Mouse (Mus musculus) CD4-positive helper T cell, adult 2 months (primary cell): ENCODE results near the gene Cd47.

Experiments used
- DNase-seq: peaks from one replicate; pipeline ENCODE4 v3.0.0-alpha.2; 2012; ENCODE audit warnings: low read depth, missing footprints, low spot score

Gene Cd47

DNA sequence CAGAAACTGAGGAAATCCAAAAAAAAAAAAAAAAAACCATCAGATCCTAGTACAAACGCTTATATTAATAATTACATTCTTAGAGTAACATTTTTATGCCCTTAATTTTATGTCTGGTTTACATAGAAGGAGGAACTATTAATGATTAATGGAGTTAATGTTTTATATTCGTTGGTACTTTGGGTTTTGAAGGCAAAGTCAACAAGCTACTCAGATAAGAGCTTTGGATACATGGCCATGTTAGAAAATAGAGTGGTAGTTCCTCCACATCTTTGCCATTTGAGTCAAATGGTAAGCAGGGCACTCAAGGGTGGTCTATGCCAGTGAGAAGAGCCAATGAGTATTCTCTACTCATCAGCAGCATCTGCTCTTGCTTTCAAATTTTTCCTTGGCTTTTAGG is 66.3 kb downstream of the Cd47 start:
- DNase-seq: no peak

DNA sequence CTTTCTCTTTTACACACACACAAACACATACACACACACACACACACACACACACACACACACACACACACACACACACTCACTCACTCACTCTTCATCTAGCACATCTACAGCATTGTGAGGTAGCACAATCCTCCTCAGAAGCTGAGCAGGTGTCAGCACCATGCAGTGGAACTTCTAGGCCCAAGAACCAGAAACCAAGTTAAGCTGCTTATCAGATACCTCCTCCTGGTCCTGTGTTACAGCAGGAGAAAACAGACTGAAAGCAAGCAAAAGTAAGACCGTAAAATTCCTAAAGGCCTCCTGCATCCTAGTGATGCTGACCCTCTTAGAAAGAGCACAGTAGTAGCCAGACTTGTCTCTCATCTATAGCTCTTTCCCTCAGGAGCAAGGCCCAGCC is 67.9 kb downstream of the Cd47 start:
- DNase-seq: no peak

DNA sequence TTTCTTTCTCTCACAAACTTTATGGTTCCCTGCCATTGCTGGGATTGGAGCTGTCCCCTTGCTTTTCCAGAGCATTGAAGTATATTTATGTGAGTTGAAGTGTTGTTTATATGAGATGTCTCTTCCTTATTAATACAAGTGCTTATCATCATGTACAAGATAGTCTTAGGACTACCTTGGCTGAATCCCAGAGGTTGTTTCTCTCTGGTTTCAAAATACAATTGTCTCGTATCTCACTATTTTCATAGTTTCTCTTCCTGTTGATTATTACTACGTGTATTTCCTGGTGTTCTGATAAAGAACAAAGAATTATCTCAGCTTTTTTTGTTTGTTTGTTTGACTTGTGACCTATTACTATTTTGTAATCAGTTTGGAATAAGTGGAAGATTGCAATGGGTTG is 73.6 kb downstream of the Cd47 start:
- no peak for DNase-seq

DNA sequence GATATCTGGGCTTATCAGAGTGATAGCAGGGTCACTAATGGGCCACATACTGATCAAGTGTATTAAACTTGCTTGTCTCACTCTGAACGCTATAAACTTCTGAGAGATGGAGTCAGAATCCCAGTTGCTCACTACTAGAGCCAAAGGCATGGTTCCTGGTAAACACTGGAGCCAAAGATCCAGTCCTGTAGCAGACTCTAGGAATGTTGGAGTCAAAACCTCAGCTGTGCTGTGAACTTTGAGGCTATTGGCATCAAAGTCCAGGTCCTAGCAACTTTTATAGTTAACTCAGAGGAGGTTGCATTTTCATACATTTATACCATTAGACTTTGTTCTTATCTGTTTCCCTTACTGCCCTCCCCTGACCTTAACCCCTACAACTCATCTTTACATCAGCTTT is 74.2 kb downstream of the Cd47 start:
- no peak for DNase-seq

DNA sequence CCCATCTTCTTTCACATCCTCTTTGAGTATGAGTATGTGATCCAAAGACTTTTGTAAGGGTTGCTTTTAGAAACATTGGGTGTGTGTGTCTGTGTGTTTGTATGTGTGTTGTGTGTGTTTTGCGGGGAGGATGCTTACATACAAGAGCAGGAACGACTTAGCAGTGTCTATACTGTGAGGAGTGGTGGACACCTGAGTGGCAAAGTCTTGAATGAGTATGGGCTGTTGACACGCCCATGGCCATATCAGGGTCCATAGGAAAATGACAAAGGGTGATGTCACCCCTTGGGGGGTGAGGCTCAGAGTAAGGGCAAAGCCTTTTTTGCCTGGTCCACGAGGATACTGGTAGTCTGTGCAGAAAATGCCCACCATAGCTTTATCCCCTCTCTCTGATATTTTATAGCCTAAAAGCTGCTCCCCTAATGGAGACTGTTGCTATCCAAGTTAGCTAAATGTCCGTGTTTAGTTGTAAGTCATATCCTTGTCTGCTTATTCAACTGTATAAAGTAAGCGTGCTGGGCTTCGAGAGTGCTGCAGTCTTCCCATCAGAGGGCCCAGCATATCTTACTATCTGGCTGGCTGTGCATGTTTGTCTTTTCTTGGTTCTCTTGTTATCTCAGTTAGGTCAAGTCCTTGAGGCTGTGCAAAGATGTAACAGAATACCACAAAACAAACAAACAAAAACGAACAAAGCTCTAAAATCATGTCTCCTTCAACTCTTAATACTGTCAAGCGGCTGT is 76.1 kb downstream of the Cd47 start:
- DNase-seq: no peak

DNA sequence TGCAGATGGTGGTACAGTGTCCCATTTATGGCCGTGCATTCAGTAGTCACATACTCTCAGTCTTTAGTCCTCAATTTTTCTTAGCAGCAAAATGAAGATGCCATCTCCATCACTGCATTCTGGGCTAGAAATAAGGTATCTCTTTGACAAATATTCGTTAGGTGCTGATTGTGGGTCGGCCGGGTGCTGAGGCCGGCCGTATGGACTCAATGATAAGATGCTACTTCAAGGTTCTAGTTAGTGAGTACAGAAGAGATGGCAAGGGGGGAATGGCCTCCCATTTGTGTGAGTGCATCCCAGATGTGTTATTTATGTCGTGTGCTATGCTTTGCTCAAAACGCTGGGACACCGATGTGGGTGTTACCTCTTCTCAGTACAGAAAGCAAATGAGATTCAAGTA is 76.9 kb downstream of the Cd47 start:
- no peak for DNase-seq

DNA sequence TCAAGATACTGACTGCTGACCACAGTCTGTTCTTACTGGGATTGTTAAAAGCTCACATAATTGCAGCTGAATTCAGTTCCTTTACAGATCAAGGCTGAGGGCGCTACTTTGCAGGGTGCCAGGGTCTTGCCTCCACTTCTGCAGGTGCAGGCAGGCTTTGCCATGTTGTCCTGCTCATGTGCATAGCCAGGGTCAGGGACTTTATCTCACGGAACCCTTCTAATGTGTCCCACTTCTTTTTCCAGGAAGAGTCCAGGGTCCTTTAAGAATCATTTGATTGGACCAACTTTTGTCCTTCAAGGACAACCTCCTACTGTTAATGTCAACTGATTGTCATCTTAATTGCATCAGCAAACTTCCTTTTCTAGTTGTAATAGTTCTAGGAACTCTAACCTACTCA is 77.7 kb downstream of the Cd47 start:
- DNase-seq: no peak

DNA sequence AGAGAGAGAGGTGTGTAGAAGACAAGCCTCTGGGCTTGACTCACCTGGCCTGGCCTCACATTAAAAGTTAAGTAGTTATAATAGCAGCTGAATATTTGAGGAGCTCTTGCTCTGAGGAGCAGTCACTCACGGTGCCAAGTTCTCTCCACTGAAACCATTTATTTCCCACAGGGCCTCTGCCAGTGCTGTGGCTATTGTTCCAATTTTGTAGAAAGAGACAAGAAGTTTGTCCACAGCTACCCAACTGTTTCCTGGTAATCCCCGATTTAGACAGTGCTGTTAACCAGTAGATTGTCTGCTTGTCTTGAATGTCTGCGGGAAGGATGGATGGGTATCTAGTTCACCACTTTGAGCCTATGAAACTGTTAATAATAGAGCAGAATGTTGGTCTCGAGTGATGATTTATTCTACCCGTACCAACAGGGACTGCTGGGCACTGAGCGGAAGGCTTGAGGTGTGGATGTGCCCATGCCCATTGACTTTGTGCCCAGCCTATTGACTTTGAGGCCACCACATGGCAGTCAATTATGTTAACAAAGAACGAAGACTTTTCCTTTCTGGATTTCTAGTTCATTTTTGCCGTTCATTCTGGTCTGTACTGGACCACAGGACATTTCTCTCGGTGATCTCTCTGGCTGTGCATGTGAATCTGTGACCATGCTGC is 86.2 kb downstream of the Cd47 start:
- no peak for DNase-seq

DNA sequence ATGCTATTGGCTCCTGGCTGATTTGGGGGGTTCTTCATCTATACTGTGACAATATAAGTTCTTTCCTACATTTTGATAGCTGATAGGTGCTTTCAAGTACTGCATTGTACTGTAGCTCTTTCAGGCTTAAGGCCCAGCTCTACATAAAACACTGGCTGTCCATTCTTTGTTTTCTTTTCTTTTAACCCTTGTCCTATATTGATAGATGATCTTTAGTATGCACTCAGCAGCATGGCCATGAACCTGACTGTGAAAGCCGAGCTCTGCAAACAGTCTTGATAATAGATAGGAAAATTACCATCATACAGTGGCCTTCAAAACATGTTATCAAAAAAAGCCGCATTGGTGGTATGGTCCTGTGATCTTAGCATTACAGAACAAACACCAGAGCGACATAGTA is 87.0 kb downstream of the Cd47 start:
- no peak for DNase-seq

DNA sequence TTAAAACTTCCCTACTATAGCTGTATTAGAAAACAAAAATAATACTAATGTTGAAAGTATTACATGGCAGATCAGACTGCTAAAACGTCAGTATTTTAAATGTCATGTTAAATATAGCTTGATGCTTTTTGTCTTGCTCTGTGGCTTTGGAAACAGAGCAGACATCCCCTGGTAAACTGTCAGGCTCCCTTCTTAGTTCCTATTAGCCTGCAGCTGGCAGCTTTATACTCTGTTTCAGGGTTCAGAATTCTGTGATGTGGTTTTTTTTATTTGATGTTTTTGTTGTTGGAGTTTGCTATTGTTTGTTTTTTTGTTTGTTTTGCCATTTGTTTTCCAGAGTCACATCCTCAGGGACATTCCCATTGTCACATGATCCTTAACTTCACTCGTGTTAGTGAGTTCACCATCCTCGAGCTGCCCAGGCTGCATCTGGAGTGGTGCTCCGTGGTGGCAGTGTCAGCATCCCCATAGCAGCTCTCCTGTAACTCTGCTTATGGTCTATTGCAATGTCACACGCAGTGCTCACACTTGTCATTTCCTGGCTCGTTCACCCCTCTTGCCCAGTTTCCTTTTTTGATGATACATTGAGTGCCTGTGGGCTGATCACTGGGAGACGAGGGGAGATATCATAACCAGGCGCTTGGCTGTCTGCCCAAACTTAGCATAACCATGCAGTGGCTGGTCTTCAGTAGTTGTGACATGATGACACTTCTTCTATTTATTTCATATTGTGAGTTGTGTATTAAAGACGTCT is 87.7 kb downstream of the Cd47 start:
- peak; percentile 62 for DNase-seq

DNA sequence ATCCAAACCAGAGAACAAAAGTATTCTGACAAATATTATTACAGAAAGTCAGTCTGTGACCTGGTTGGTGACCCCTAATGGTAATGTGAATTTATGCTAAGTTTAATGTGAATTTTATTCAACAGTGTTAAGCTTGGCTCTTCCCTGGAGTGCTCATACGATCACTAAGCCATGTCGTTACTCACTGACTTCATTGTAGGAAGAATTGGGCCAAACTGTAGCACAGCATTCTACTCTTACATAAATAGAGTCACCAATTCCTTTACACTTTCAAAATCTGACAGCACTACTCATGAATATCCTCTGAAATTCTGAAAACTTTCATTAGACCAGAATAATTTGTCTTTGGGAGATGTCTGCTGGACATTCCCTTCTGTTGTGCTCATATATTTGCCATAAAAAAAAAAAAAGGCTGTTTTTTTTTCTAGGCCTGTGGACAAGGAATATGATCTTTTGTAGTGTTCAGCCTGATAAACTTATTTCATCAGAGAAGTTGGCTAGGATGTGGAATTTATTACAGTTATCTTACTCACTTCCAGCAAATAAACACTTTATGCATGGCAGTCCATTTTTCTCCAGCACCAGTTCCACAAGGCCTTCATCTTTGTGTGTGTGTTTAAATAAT is 88.8 kb downstream of the Cd47 start:
- no peak for DNase-seq

DNA sequence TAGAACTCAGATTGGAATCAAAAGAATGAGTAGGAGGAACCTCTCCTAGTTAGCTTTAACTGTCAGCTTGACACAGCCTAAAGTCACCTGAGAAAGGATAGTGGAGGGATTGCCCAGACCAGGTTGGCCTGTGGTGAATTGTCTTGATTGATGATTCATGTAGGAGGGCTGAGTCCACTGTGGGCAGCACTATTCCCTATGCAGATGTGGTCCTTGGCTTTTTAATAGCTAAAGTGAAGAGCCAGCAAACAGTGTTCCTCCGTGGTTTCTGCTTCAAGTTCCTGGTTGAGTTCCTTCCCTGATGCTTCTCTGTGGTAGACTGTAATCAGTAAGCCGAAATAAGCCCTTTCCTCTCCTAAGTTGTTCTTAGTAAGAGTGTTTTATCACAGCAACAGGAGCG is 91.9 kb downstream of the Cd47 start:
- DNase-seq: no peak

DNA sequence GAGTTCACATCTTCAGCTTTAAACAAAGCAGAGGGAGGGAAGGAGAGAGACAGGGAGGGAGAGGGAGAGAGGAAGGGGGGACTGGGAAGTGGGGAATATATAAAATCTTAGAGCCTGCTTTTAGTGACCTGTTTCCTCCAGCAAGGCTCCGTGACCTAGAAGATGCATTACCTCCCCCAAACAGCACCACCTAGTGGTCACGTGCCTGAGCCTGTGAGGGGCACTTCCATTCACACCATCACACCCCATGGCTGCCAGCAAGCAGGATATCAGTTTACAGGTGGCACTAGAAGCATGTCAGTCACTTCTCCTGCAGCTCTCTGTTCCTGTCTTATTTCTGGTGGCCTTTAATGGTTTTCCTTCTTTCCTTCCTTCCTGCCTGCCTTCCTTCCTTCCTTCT is 92.6 kb downstream of the Cd47 start:
- DNase-seq: peak; percentile 69

DNA sequence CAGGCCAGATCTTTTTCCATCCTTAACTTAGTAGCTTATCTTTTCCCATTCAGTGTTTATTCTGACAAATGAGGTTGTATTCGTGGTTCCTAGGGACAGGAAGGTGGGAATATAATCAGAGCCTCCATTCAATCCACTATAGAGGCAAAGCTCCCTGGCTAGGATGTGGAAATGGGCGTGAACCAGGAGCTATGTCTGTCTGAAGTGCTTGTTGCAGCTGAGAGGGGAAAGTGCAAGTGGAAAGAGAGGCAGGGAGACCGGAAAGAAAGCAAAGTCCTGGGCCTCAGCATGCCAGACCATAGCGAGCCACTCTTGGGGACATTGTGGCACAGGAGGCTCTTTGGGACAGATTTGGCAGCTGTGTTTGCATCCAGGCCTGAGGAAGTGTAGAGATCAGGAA is 94.3 kb downstream of the Cd47 start:
- no peak for DNase-seq

DNA sequence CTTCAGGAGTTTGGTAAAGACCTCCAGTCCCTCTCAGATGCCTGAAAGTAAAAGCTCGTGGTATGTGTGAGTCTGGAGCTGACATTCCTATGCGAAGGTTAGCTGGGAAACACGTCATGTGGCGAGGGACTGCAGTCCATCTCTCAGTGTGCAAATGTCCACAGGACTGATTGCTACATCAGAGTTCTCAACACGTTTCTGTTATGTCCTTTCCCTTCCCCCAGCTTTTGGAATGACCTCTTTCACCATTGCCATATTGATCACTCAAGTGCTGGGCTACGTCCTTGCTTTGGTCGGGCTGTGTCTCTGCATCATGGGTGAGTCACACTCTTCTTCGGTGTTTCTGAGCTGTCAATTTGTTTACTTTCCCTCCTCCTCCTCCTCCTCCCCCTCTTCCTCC is 95.8 kb downstream of the Cd47 start:
- DNase-seq: no peak

DNA sequence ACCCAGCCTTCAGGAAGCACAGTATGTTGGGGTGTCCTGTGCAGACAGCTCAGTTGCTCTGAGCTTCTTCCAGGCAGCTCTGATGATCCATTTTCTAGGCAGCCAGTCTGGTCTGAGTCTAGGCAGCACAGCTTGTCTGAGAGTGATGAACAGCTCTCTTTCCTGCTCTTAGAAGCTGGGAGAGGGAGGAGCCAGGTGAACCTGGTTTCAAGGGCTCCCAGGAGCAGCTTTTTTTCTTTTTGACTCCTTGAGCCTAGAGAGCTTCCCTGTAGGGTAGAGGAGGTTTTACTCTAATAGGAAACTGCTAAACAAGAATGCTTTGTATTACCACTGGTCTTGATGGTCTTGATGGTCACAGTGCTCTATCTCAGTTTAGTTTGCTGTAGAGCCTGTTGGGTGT is 101.1 kb downstream of the Cd47 start:
- no peak for DNase-seq

DNA sequence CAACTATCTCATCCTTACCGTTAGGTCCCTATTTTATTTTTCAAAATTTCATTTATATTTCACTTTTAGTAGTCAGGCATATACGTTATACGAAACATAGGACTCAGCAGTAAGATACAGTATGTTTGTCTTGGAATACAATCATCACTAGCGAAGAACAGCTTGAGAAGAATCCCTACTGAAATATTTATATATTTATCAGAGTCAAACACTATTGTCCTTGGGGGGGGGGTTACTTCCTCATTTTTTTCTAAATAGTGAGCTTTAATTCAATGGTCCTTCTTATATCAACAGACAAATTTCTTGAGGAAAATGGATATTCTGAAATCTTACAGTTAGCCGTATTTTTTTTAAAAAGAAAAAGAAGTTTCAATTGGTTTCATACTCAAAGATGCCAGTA is 101.8 kb downstream of the Cd47 start:
- no peak for DNase-seq

DNA sequence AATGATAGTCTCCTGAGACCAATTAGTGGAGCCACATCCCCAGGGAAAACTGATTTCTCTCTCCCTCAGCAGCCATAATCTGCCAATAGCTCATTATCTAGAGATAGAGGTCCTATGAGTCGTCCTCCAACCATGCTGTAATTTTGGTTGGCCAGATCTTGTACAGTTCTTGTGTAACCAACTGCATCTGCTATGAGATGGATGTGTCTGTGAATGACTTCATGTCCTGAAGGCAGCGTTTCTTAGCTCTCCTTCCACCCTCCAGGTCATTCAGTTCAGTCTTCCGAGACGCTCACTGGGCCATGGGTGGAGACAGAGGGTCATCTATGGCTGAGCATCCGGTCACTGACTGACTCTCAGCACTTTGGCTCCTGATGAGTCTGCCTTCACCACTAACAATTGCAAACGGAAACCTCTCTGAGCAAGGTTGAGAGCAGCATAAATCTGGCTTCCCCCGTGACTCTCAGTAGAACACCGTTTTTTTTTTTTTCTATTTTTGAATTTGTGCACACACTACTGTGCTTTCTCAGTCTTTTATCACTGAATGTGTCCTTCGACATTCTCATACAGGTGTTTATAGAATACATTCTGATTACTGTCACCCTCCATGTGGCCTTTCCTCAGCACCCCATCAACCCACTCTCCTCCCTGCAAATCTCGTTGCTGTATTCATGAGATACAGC is 104.1 kb downstream of the Cd47 start:
- DNase-seq: no peak

DNA sequence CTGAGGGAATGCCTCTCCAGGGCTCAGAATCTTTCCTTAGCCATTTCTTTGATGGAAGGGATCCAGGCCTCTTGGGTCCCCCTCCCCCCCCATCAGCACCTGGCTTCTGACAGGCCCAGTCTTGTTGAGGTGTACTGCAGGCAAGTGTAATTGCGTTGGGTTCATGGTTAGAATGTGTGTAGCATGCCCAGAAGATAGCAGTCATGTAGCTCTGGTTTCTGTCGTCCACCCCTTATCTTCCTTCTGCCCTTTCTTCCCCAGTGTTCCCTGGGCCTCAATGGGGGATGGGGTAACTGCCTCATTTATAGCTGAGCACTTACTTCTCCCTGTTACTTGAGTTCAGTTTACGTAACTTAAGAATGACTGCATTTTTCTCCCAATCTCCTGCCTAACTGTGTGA is 104.7 kb downstream of the Cd47 start:
- no peak for DNase-seq

DNA sequence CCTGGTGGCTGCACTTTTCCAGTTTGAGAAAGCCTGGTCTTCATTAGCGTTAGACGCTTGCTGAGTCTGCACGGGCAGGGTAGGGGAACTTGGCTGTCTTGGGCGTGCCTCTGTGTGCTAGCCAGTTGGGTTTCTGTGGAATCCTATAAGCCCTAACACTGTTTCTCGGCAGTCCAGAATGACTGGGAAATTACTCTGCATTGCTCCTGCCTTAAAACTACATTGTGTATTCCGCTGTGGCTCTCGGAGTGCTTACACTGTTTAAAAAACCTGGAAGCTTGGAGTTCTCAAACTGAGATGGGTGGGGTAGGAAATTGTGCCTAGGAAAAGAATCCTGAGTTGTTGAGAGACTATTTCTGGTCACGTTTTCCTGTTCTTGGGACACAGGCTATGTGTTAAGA is 105.3 kb downstream of the Cd47 start:
- DNase-seq: no peak

DNA sequence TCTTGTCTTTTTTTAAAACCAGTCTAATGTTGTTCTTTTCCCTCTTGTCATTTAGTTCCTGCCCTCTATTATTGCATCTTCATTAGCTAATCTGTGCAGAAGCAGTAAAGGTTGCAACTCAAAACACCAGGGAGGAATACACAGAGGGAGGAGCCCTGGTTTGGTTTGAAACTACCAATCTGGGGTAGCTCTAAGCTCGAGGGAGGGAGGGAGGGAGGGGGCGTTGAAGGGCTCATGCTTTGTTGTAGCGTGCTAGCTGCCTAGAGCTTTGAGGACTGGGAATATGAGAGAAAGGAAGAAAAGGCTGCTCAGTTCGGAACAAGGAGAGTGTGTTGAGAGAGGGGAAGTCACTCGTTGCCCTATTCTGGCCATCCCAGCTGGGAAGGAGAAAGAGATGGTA is 105.7 kb downstream of the Cd47 start:
- no peak for DNase-seq

DNA sequence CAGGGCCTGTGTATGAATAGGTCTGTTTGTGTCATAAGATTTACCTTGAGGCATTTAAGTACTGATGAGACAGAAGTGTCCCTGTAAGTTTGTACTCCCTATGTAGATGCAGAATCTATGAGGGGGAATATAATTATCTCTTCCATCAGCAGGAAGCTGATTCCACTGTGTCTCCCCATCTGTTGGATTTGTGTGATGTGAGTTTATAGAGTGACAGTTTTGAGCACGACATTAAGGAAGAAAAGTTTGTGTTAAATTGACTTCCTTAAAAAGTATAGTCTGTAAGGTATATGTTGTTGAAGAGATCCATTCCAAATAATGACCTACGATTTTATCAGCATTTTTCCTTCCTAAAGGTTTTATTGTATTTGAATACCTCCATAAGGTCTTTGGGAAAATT is 106.6 kb downstream of the Cd47 start:
- no peak for DNase-seq
